Mouse (Mus musculus) heart, postnatal 25 days (tissue): ENCODE results near the gene Fgfr2. TPM values are rescaled to one million over a fixed set of nuclear protein-coding genes. Genes with fewer than 3 reads are reported as not detected.

ENCODE experiments used
- DNase-seq: peaks from one replicate; pipeline ENCODE4 v3.0.0; 2022; ENCODE audit warnings: low spot score
- intact Hi-C: fragments of 180-260 bp; cut with DNase I; formaldehyde crosslinking; loops from one replicate; pipeline ENCODE4 v1.15.1; 2025
- total RNA-seq, 2 experiments: library from RNA; stranded (reverse); gene quantifications; 2 replicates each; pipeline ENCODE4 v1.2.3; 2021

Gene Fgfr2
- total RNA-seq, 2 experiments from 2014 or later = 1.7 to 1.8 TPM

- intact Hi-C loops = no loop called here
Observed at GRCm38 (mm10) chr7:132171716-132172115, 951.4 kb downstream of the Fgfr2 start.

GRCm38 (mm10) chr7:132169419-132170169 lies 953.6 kb downstream of the Fgfr2 start:
- intact Hi-C loops = no loop called here
- no peak for DNase-seq

More at GRCm38 (mm10) chr7:132171716-132172115, 951.4 kb downstream of the Fgfr2 start:
- DNase-seq = no peak

DNA sequence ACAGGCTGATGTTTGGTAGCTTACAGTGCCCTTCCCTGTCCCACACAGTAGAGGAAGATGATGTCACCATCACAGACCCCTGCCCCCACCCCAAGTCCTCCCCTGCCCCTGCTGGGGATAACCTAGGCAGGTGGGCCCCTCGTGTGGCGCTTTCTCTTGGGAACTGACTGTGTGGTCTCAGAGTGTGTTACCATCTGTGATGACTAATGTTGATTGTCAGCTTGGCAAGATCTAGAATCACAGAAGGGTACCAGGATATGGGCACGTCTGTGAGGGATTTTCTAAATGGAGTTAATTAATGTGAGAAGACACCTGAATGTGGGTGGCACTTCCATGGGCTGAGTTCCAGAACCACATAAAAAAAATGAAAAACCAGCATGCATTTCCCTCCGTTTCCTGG lies 955.9 kb downstream of the Fgfr2 start:
- DNase-seq = no peak
- intact Hi-C loops = no loop called here

DNA sequence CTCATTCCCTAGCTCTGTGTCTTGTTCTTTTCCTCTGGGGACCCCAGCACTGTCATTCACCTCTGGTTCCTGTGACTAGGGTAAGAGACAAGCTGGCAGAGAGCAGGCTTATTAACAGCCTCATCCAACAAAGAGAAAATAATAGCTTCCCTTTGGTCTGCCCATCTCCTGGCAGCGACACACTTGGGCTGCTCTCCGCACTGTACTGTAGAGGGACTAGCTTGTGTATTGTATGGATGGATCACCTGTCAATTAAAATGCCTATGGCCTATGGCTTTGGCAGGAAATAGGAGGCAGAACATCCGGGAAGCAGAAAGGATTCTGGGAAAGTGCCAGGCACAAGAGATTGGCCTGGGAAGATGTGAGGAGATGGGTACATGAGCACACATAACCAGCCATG lies 960.9 kb downstream of the Fgfr2 start:
- DNase-seq = no peak

DNA sequence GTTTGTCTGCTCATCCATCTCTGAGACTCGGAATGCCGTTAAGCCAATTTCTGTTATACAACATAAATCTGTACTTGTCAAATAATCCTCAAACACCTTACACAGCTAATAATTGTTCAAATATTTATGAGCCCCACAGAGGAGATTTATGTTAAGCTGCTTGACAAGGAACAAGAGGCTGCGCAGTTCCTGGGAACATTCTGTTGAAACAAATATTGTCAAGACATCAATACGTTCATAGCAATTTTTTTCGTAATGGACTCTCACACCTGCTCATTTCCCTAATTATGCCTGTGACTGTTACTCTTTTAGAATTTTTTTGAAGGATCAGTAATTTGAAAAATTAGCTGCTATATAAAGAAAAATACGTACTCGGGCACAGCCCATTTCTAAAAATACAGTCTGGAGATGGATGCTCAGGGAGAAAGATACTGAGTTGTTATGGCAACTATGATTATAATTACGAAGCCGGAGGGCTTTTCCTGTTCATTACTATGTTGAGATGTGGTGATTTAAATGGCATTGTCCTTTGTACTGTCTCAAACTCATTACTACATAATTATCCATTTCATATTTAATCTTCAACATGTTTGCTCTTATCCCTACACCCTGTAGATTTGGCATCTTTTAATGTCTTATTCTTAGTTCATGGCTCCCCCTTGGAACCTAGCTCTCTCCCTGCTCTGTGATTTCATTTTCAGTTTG lies 964.7 kb downstream of the Fgfr2 start:
- DNase-seq = no peak
- intact Hi-C loops = no loop called here

More for the DNA sequence above, 960.9 kb downstream of the Fgfr2 start:
- intact Hi-C loops = no loop called here

DNA sequence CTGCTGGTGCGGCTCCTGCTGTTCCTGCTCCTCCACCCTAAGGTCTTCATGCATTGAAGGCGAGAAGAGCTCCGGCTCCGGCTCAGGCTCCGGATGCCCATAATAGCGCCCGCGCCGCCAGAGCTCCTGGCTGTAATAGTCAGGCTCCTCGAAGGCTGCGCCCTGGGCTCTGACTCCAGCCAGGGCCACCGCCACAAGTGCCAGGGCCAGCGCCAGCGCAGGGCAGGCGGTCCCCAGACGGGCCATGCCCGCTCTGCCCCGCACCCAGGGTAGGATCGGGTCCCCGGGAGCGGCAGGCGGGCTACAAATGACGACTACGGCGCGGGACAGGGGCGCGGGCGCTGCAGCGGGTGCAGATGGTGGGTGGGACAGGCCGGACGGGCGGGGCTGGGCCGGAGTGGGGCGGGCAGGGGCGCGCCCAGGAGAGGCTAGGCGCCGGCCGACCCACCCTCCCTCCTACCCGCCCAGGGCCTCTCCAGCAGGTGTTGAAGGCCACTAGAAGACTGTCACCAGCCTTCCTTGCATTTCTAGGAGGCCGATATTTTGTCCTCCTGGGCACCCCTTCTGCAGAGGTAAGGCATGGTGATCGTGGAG lies 968.7 kb downstream of the Fgfr2 start, which contains the start of gene Cpxm2:
Gene Cpxm2, minus strand, starts transcription at position 372 of the 594 bp plus-strand sequence.
- intact Hi-C loops = no loop called here

DNA sequence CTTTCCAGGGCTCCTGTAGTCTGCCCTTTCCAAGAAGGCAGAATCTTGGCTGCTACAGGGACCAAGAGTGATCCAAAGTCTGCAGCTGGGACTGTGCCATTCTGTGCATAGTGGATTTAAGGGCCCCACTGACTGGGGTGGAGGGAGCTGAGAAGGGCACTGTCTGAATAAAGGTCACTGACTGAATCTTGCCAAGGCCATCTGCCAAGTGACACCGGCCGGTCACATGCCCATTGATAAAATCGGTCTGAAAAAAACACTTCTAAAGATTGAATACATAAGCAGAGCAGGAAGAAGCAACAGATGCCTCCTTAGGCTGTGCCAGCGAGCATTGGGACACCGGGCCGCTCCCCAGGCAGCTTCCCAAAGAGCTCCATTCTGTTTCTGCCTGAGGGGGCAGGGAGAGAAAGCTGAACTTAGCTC lies 969.4 kb downstream of the Fgfr2 start:
- no peak for DNase-seq
- intact Hi-C loops = no loop called here

More for the DNA sequence above, 968.7 kb downstream of the Fgfr2 start, which contains the start of gene Cpxm2:
- DNase-seq = no peak

- no peak for DNase-seq
- intact Hi-C loops = no loop called here
Observed at GRCm38 (mm10) chr7:132145227-132145800, 977.8 kb downstream of the Fgfr2 start.

- intact Hi-C loops = no loop called here
- DNase-seq = no peak
Observed at GRCm38 (mm10) chr7:132128687-132129086, 994.5 kb downstream of the Fgfr2 start.

DNA sequence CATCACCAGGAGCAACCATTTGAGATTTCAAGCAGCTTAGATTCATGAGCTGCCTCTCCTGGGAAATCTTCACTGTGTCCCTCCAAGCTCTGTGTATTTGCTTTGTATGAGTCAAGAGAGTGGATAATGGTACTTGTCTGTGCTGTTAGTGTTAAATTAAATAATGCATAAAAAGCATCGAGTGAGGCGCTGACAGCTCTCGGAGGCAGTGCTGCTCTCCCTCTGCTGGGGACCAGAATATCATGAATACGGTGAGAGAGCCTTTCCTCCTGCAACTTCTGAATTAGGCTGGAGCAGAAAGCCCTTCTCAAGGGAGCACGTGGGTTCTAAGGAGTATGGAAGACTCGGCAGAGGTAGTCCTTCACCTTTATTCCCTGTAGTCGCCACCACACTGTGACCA lies 998.2 kb downstream of the Fgfr2 start:
- DNase-seq = no peak
- intact Hi-C loops = no loop called here

DNA sequence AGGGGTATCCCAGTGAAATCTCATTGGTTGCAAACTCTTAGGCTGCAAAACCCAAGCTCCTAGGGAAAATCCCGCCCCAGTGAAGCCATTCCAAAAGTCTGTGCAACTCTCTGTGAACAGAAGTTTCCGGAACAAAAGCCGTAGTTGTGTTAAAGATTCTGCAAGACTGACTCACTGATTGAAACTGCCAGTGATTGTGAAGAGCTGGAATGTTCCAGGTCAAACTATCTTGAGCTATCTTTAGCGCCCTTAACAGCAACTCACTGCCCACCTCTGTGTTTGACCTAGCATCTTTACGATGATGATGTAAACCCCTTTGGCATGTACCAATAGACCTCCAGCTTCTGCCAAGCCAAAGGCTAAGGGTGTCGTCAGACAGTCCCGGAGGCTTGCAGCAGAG lies 999.9 kb downstream of the Fgfr2 start:
- intact Hi-C loops = no loop called here
- no peak for DNase-seq

DNA sequence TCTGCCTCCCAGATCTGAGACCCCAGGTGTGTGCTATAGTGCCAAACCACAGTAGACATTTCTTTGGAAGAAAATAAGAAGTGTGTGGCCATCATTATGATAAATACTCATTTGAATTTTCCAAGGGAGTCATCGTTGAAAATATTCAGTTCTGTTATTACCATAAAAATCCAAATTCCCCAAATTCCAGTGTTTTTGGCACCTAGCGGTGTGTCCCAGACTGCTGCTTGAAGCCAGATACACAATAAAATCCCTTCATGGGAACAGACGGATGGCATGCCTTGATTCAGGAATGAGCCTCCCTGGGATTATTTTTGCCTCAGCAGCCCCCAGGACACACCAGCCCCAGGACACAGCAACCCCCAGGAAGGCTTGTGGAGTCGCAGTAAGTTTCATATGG lies 1003.3 kb downstream of the Fgfr2 start:
- DNase-seq = no peak
- intact Hi-C loops = no loop called here

GRCm38 (mm10) chr7:132111770-132112169 lies 1011.4 kb downstream of the Fgfr2 start:
- no peak for DNase-seq
- intact Hi-C loops = no loop called here

DNA sequence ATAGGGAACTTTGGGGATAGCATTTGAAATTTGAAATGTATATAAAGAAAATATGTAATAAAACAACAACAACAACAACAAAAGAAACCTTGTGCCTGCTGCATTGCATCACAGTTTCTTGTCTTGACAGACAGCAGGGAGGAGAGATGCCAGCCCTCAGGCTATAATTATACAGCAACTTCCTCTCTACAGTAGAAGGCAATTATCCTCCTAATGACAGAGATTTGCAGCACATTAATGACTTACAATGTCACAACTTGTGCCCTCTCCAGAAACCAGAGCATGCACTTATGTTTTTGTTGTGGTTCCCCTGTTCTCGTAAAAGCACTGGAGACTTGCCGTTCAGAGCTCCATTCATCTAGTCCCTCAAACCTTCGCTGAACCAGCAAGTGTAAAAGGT lies 1012.8 kb downstream of the Fgfr2 start:
- intact Hi-C loops = no loop called here
- no peak for DNase-seq

DNA sequence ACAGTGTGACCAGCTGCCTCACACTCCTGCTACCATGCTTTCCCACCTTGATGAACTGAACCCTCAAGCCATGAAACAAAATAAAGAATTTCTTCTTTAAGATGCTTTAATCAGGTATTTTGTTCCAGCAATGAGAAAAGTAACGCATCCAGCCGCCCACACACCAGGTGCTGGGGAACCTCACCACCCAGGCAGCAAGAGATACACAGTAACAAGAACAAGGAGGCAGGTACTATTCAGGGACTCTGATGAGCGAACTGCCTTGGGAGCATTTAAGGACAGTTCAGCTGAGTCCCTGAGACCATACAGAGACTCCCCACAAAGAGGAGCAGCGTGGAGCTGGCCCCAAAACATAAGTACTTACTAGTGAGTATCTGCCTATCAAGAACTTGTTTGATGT lies 1016.3 kb downstream of the Fgfr2 start:
- DNase-seq = no peak
- intact Hi-C loops = no loop called here

DNA sequence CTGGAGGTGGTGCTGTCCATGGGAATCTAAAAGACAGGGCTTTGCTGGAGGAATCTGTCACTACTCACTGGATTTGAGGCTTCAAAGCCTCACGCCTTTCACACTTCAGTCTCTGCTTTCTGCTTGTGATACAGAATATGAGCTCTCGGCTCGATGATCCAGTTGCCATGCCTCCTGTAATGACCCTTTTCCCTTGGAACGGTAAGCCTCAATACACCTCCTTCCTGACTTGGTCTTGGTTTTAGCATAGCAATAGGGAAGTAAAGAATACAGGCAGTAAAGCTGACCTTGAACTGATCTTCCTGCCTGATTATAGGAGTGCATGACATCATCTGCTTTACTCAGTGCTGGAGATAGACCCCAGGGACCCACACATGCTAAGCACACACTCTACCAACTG lies 1017.8 kb downstream of the Fgfr2 start:
- no peak for DNase-seq
- intact Hi-C loops = no loop called here

DNA sequence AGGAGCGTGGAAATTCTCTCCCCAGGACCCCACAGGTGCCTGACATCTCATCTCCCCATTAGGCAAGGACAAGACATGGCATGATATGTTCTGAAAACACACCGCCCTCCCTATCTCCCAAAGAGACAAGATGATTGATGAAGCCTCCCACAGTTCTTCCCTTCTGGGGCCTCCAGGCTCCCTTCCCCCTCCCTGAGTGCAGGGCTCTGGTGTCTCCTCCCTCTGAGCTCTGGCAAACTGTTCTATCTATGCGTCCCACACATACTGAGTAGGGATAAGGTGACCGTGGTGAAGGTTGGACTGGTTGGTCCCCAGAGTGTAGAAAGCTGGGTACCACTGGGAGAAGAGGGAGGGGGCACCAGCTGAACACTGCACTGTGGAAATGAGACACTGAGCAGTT lies 1024.7 kb downstream of the Fgfr2 start:
- intact Hi-C loops = no loop called here
- DNase-seq = no peak

GRCm38 (mm10) chr7:132094666-132095065 lies 1028.5 kb downstream of the Fgfr2 start:
- DNase-seq = no peak
- intact Hi-C loops = no loop called here

- DNase-seq = no peak
- intact Hi-C loops = no loop called here
Observed at GRCm38 (mm10) chr7:132091551-132091950, 1031.6 kb downstream of the Fgfr2 start.

DNA sequence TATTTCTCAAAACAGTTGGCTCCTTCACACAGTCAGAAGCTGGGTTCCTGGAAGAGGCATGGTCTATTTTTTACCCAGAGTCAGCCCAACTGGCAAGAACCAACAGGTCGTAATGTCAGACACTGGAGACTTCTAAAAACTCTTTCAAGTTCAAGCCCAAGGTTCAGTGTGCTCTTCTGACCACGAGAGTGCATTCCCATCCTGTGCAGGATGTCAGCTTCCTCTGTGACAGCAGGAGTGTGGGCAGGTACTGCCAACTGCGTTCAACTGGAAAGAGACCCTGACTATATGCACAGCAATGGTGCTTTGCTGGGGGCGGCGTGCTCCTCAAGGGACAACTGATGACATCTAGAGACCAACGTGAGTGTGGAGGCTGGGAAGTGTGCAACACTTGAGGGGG lies 1034.5 kb downstream of the Fgfr2 start:
- DNase-seq = no peak
- intact Hi-C loops = no loop called here

GRCm38 (mm10) chr7:132088181-132088580 lies 1035.0 kb downstream of the Fgfr2 start:
- no peak for DNase-seq
- intact Hi-C loops = no loop called here
